Mouse (Mus musculus) left cerebral cortex, adult 8-10 months (tissue): ENCODE results near the gene Tex12. TPM values are rescaled to one million over a fixed set of nuclear protein-coding genes. Genes with fewer than 3 reads are reported as not detected.

Source experiments
- DNase-seq, 2 experiments: peaks; one replicate each; pipeline ENCODE4 v3.0.0; 2022; ENCODE audit warnings: low spot score in 2 of 2
- total RNA-seq, 4 experiments: library from RNA; stranded (reverse); gene quantifications; 2 replicates each; pipeline ENCODE4 v1.2.4; 2022

Gene Tex12
- total RNA-seq = not detected

DNA sequence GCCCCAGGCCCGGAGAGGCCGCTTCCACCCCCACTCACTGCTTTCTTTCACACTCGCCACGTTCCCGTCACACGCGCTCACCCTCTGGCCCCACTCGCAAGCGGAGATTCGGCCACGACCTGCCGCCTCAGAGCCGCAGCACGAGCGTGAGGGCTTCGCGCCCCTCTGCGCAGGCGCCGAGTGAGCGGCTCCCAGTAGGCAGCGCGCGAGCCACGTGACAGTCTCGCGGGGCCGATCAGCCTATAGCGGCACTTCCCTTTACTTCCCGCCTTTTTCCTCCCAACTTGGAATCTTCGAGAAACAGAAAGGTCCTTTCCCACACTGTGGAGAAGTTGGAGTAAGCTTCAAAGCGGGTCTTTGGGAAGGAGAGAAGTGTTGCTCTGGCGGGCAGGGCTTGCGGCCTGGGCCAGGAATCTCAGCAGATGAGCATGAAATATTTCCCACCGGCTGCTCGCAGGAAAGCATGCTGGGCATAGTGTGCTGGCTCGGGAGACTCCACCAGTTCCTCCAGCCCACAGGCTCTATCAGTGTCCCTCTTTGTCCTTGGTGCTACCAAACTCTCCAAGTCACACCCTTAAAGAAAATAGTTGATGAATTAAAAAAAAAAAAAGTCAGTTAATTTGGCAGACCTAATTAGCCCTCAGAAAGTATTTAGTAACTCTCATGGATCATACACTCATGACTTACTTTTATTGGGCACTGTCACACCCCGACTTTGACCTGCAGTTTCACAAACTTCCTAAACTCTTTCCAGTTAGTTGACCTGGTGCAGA lies at the start of gene Tex12:
TSS of gene Tex12 (minus strand) at position 181 of the 773 bp plus-strand sequence.
- no peak for DNase-seq

DNA sequence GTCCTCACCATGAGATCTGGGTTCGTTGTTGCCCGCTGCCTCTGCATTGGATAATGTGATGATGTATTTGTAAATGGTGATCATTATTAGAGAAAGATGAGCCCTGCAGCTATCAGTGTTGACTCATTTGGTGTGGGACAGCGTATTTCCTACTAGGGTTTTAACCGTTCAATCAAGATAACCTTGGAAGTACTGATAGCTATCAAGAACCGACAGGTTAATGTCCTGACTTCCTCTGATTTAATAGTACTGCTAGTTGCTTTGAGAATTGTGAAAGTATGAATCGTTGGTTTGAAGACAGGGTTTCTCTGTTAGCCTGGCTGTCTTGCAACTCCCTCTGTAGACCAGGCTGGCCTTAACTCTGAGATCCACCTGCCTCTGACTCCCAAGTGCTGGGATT lies 43.2 kb upstream of the Tex12 start:
- no peak for DNase-seq

DNA sequence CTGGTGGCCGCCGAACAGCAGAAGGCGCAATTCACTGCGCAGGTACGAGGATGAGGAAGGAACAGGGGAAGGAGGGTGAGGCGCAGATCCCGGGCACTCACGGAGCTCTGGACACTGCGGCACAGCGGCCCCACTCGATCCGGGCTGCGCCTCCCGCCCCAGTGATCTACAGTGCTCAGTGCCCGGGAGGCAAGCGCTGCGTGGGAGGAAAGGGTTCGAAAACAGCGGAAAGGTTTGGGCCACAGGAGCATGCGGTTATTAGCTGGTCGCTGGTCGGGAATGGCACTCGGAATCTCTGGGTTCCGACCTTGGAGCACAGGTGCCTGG lies 42.8 kb upstream of the Tex12 start:
- DNase-seq = no peak

DNA sequence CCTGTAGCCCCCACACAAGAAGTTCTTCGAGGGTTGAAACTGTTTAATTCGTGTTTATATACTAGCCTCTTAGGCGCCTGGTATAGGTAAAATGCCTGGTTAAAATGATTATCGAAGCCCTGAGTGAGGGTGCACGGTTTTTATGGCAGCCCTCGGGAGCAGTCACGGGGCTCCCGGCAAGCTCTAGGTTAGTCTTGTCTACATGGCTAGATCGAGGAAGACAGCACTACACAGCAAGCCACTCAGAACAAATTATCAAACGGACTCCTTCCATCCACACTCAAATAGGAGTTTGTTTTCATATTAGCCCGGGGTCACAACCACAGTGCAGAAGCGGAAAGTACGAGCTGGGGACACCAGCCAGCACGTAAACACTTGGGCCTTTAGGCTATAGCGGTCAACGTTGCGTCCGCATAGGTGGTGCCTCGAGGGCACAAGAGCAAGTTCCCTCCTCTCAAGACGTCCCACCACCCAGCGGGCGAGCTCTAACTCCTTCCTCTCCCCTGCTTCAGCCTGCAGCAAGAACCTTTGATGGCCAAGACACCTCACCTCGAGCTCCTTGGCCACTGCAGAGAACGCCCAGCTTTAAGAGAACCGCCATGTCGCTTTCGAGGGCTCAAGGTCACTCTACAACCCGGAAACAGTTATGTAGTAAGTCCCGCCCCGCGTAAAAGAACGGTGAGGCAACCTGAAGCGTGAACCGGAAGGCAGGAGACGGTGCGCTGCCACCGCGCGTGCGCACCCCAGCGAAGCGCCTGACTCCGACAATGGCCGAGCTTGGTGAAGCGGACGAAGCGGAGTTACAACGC lies 42.3 kb upstream of the Tex12 start, which contains the start of the genes Sdhd and Timm8b:
TSS of gene Sdhd (minus strand) at position 624 of the 809 bp plus-strand sequence.
TSS of gene Timm8b (plus strand) at position 722 of the 809 bp plus-strand sequence.
- DNase-seq = peak; percentile 85 to 95

DNA sequence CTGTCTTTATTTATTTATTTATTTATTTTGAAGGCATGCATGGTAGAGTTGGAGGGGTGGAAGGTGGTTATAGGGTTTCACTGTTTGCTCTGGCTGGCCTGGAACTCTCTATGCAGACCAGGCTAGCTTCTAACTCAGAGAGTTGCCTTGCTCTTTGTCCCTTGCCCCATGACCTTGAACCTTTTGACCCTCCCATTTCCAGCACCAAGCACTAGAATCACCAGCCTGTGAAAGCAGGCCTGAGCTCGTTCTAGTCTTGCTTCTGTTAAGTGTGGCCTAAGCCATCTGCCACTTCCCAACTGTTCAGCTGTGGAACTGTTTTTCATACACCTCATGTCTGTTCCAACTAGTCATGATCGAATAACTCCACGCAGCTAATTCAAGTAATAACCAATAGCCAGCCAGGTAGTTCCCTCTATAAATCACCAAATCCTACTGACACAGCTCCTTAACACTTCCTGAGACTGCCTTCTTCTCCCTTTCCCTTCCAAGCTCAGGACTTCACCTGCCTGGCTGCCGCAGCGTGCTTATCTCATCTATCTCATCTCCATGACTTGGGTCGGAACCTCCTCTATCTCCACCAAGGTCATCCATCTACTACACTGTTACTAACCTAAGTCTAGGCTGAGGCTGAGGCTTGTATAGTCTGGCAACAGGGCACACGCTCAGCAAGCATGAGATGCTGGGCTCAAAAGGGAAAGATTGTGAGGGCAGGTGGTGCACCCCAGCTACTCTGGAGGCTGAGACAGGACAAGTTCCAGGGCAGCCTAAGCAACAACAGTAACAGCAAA lies 41.1 kb upstream of the Tex12 start:
- no peak for DNase-seq

DNA sequence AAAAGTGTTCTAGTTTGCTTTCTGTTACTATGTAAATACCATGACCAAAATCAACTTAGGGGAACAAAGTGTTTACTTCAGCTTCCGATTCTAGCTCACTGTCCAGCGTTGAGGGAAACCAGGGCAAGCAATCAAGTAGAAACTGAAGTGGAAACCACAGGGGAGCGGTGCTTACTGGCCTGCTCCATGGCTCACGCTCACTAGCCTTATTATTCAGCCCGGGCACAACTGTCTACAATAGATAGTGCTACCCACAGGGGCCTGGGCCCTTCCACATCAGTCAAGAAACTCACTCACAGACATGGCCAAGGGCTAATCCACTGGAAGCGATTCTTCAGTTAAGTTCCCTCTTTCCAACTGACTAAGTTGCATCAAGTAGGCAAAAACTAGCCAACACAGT lies 40.4 kb upstream of the Tex12 start:
- DNase-seq = no peak

DNA sequence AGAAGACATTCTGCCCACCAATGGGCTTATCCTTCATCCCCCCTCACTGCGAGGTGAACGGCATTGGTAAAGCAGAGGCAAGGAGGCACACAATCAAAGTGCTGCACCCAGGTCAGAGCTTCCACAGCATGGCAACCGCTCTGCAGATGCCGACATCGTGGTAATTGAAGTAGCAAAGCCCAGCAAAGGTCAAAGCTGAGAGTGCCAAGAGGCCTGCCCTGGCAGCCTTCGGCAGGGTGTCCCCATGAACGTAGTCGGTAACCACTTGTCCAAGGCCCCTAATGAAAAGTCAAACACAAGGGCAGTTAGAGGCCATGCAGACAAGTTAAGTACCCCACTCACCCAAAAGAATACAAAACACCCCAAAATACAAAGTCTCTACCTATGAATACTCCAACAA lies 35.8 kb upstream of the Tex12 start:
- no peak for DNase-seq

DNA sequence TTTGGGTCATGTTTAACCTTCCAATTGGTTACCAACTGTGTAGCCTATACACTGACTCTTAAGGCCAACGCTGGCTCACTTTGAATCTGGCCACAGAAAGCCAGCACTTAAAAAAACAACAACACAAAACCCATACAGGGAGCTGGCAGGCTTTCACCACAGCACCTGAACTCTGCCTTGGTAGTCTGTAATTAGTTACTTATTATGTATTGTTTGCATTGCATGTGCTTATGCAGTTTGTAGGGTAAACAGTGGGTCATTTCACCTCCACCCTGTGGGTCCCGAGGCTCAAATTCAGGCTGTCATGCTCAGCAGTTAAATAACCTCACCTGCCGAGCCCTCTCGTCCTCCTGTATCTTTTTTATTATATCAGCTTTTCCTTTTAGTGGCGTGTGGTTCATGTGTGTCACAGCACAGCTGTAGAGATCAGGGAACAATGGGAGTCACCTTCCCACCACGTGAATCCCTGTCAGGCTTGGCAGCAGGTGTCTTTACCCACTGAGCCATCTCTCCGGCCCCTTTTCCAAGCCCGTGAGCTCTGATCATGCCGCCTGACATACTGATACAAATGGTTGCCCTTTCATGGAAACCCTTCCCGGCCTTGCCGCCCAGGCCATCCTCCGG lies 33.8 kb upstream of the Tex12 start:
- DNase-seq = no peak

DNA sequence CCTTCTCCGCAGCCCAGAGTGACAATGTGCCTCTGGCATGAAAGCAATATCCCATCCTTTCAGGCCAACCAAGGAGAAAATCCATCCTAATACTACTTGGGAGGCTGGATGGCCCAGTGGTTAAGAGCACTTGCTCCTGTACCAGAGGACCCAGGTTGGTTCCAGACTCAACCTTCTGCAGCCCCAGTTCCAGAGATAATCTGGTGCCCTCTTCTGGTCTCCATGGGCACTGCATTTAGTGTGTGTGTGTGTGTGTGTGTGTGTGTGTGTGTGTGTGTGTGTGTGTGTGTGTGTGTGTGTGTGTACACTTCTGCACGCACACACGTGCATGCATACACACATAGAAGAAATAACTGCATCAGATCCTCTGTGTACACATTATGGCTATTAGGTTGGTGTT lies 32.4 kb upstream of the Tex12 start:
- DNase-seq = no peak

DNA sequence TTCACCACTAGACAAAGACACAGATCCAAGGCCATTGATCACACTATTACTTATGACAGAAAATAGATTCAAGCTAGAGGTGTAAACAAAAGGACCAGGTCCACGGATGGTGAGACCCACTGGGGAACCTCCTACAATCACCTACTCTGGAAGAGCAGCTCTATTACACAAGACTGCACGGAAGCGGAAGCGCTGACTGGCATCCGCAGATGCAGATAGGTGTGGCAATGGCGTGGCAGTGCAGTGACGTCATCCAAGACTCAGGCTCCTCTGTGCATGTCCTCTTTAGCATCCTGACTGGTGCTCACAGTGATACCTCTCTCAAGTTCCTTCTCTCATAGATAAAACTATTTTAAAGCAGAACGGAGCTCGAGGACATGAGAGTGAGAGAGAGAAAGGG lies 31.8 kb upstream of the Tex12 start:
- DNase-seq = no peak

DNA sequence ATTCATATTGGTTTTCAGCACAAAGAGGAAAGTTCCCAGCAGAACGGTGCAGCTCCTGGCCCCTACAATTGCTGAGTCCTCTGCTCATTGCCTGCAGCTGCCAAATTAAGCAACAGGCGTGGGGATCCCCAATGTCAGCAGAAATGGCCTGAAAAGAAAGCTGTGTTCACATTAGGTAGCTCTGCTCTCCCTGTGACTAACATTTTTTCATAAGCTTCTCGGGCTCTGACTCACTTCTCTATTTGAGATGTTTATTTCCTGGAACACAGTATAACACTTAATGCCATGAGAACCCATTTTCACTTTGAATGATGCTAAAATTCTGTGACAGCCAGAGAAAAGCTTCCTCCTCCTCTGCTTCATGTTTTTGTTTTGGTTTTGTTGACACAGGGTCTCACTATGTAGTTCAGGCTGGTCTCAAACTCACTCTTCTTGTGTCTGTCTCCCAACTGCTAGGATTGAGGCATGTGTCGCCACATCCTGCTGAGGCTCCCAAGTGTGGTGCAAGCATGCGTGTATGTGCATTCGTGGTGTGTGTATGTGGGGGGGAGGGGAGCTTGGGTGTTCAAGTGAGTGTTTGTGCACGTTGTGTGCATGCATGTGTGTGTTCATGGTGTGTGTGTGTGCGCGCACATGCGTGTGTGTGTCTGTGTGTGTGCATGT lies 29.9 kb upstream of the Tex12 start:
- DNase-seq = no peak

DNA sequence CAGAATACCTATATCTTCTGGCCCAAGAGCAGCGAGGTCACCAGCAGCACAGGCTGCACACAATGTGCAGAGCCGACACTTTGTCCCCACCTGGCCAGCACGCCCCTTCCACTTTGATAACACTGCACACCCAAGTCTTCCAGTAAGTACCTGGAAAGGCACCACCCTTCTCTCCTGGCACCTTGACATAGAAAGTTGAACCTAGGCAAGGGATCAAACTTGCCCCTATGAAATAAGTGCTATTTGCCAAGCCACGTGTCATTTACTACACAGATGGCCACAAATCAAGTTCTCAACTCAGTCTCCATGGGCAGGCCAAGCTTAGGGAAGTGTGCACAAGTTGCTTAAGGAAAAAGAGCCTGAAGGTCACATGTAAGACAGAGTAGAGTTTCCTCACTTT lies 25.8 kb upstream of the Tex12 start:
- no peak for DNase-seq

DNA sequence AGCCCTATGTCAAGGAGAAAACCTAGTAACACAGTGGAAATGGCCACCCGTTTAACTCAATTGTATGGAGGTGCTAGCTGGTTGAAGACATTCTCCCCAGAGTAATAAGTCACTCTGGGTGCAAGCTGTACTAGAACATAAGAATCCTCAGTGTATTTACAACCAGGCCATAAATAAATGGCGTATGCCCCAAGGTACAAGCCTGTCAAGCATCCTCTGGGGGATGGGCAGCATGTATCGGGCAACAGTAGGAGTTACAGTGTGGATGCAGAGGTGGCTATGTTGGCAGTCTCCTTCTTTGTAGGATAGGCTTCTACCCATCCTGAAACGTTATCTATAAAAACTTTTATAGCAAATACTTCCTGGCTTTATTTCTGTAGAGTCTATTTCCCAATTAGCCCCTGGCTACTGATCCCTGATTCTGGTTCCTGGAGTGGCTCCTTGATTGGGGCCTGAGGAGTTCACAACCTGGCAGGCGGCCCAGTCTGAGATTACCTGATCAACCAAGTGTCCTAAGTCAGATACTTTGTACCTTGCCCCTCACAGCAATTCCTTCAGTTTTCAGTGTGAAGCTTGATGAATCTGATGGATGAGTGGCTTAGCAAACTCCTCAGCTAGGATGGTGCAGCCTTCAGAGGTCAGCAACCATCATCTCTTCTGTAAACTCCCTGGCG lies 24.2 kb upstream of the Tex12 start:
- no peak for DNase-seq

DNA sequence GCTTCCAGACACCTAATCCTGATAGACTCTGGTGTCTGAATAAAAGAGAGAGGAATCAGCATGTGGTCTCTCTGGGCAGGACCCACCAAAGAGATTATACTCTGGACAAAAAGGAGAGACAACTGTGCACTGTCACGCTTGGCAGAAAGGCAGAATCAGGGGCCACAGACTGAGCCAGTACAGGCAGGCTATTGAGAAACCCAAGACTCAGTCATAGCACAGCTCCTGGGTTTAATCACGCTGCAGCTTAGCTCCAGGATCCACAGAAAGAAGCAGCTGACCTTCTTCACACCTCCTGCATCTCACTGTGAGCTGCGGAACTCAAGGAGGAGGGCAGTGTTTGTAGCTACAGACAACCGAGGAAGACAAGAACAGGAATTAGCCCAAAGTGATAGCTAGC lies 19.2 kb upstream of the Tex12 start:
- DNase-seq = no peak

DNA sequence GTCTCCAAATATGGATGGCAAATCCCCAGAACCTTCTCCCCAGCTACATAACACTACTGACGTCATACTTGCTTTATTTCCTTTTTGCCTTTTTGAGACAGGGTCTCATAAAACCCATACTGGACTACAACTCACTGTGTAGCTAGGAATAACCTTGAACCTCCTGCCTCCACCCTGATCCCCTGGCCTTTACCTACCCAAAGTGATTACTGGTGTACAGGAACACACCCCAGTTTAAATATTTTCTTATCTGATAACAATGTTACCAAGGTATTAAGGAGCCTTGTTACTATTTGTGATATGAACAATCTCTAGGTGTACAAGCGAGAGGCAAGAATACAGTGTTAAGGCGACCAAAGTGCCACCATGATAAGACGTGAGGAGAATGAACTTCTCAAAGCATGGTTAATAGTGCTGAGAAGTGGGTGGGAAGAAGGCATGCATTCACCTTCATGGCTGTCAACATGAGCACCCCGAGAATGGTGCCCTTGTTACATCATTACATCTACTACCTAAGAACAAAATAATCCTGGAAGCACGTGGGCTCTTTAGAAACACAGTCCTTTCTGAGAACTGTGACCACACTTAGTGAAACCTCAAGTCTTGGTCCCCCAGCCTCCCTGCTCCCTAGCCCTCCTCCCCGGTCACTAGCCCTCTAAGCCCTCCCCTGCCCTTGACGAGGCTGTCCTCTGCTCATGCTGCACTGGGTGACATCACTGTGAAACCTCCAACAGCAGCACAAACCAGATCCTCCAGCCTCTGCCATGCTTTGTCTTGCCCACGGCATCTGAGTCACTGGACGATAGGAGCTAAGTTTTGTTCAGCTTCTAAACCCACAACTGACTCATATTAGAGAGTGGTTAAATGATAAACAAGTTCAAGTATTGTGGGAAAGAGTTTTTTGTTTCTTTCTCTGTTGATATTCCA lies 8.7 kb upstream of the Tex12 start:
- DNase-seq = no peak

DNA sequence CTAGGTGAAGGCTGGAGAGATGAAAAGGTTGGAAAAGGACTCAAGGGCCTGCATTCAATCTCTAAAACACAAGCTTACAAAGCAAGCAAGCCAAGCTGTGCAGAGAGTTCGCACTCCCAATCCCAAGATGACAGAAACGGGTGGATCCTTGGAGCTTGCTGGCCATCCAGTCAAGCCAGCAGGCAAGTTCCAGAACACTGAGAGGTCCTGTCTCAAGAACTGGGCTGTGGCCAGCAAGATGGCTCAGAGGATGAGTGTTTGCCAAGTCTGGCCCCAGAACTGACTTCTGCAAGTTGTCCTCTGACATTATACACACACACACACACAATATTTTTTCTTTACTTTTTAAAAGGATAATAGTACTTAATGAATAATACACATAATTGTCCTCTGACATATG lies 6.8 kb upstream of the Tex12 start:
- no peak for DNase-seq

DNA sequence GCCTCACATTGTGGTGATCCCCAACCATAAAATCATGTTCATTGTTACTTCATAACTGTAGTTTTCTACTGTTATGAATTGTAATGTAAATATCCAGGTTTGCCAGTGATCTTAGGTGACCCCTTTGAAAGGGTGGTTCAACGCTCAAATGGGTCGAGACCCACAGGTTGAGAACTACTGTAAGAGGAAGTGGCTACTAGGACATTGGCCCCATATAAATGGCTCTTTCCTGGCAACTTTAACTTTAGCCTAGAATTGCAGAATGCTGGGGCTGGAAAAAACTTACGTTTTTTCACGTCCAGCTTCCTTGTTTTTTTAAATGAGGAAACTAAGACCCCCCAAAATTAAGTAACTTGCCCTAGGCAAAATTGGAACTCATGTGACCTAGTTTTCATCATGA lies 6.2 kb upstream of the Tex12 start:
- DNase-seq = no peak

DNA sequence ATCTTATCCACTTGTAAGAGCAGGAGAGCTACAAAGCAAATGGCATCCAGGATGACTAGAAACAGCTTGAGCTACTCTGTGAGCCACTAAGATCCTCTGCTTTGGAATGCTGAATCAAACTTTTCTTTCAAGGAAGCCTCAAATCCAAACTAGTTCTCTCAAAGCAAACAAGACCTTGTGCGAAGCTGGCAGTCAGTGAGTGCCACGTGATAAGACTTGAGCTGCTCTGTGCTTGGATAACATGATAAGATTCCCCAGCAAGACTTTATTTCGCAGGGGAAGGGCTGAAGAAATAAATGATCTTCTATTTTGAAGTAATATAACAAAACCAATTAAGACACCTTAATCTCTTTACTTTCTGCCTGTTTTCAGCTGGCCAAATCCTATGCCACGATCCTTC lies 4.8 kb upstream of the Tex12 start:
- no peak for DNase-seq

DNA sequence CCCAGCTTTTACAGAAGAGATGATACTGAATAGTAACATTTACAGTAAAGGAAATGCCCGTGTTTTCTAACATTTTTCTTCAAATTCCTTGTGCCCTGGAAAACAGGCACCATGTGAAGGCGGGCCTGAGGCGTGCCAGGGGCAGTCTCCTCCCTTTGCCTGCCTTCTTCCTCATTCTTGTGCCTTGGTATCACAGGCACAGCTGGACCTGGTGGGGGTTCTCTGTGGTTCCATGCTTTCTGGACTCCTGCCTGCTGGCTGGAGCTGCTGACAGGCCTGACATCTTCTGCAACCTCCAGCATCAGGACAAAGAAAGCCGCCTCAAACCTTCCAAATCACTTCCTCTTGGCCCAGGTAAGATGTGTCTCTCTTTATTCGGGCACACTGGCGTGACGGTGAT lies 4.0 kb upstream of the Tex12 start:
- no peak for DNase-seq
